Mouse (Mus musculus): ENCODE measurements around the gene Spock1.

GRCm38 (mm10) chr13:57894597-57894996 is 13.5 kb downstream of the Spock1 start:
- TF ChIP-seq CTCF (IDR thresholded peaks at IDR 0.05; ENCODE audit: borderline replicate concordance, insufficient read depth, low read length), result no peak
- no peak for TF ChIP-seq POLR2A (IDR thresholded peaks at IDR 0.05; ENCODE audit: low read depth, low read length)
